Mouse (Mus musculus): ENCODE results near the gene Scamp3. TPM values are rescaled to one million over a fixed set of nuclear protein-coding genes. Genes with fewer than 3 reads are reported as not detected.

Scamp3 gene
- polyA plus RNA-seq, 1 experiment from 2014 or later = 98.9 TPM

- Histone ChIP-seq H3K9me3 (ENCODE audit: low read depth, low read length) (no peaks in the 10 kb centered on the region), H3K27ac (ENCODE audit: low read depth) (peak overlapping the region; percentile 15; the same call in 1 of the 2 replicates), H3K4me3 (ENCODE audit: low read depth, low read length) (peak overlapping the region; percentile 45), H3K4me1 (ENCODE audit: insufficient read depth) (peaks cover 12% of the 10 kb centered on the region; the same call in 1 of the 2 replicates), H3K27me3 (ENCODE audit: insufficient read depth, low read length) (no peaks in the 10 kb centered on the region), H3K36me3 (ENCODE audit: insufficient read depth) (peaks cover 10% of the 10 kb centered on the region; the same call in 1 of the 2 replicates), H3K9ac (peak overlapping the region; percentile 48; the same call in 1 of the 2 replicates), H3K4me2 (peak overlapping the region; percentile 86)
- no peak for TF ChIP-seq CTCF (IDR thresholded peaks at IDR 0.05; ENCODE audit: low read depth)
- 48% methylated on average over 4 of the region's 4 CpGs for WGBS
- ATAC-seq (ENCODE audit: insufficient read depth) (no peak), DNase-seq (peak; percentile 60)
These were observed 48.6 kb downstream of the Scamp3 start for GRCm38 (mm10) chr3:89225918-89226317.

DNA sequence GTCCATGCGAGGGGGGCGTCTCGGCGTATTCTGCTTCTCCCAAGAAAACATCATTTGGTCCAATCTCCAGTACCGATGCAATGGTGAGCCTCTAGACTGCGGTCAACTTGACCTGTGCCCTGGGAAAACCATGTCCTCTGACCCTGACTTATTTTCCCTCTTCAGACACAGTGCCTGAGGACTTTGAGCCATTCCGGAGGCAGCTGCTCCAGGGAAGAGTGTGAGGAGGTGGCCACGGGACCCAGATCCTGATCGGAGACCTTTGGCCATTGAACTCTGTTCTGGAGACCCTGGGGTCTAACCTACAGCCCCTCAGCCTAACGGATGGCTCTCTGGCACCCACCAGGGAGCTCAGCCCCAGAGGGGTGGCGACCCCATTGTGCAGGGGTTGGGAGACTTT is 49.1 kb downstream of the Scamp3 start:
- Histone ChIP-seq H3K27ac (ENCODE audit: low read depth) (no peak overlapping the region; the same call in 1 of the 2 replicates), H3K4me1 (ENCODE audit: insufficient read depth) (peaks cover 12% of the 10 kb centered on the region; the same call in 1 of the 2 replicates), H3K36me3 (ENCODE audit: insufficient read depth) (peaks cover 10% of the 10 kb centered on the region; the same call in 1 of the 2 replicates), H3K9me3 (ENCODE audit: low read depth, low read length) (no peaks in the 10 kb centered on the region), H3K4me2 (peak overlapping the region; percentile 86), H3K4me3 (ENCODE audit: low read depth, low read length) (peak overlapping the region; percentile 45), H3K27me3 (ENCODE audit: insufficient read depth, low read length) (no peaks in the 10 kb centered on the region), H3K9ac (peak overlapping the region; percentile 48)
- WGBS = 37% methylated on average over 11 of the region's 11 CpGs
- no peak for TF ChIP-seq CTCF (IDR thresholded peaks at IDR 0.05; ENCODE audit: low read depth)
- no peak for ATAC-seq (ENCODE audit: insufficient read depth)
- DNase-seq = no peak

DNA sequence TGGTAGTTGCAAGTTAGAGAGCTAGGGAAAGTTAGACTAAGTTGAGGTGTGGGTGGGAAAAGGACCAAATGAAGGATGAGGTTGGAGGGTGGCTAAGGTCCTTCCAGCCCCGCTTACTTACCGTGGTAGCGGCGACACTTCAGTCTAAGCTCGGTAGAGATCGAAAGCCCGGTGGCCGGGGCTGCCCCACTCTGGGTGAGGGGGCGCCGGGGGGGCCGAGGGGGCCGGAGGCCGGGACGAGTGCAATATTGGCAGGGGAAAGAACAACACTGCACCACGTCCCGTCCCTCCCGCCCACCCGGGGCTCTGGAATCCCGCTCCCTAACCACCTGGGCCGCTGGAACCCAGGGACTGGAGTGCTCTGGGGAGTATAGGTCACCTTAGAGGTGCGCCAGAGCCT is 49.6 kb downstream of the Scamp3 start, which contains the start of gene Mtx1:
Gene Mtx1, minus strand, starts transcription at position 189 of the 400 bp plus-strand sequence.
- Histone ChIP-seq H3K9ac (peak within 1 kb of the TSS; percentile 48), H3K27ac (ENCODE audit: low read depth) (peak within 1 kb of the TSS; percentile 81), H3K4me2 (peak within 1 kb of the TSS; percentile 86), H3K4me1 (ENCODE audit: insufficient read depth) (peaks cover 15% of the 10 kb centered on the region; the same call in 1 of the 2 replicates), H3K36me3 (ENCODE audit: insufficient read depth) (peaks cover 7% of the 10 kb centered on the region; the same call in 1 of the 2 replicates), H3K9me3 (ENCODE audit: low read depth, low read length) (no peaks in the 10 kb centered on the region), H3K27me3 (ENCODE audit: insufficient read depth, low read length) (no peaks in the 10 kb centered on the region), H3K4me3 (ENCODE audit: low read depth, low read length) (peak within 1 kb of the TSS; percentile 45)
- TF ChIP-seq CTCF (IDR thresholded peaks at IDR 0.05; ENCODE audit: low read depth) = no peak
- WGBS = 3% methylated on average over 21 of the region's 21 CpGs
- peak; percentile 18; the same call in 1 of the 2 replicates for ATAC-seq (ENCODE audit: insufficient read depth)
- DNase-seq = no peak

DNA sequence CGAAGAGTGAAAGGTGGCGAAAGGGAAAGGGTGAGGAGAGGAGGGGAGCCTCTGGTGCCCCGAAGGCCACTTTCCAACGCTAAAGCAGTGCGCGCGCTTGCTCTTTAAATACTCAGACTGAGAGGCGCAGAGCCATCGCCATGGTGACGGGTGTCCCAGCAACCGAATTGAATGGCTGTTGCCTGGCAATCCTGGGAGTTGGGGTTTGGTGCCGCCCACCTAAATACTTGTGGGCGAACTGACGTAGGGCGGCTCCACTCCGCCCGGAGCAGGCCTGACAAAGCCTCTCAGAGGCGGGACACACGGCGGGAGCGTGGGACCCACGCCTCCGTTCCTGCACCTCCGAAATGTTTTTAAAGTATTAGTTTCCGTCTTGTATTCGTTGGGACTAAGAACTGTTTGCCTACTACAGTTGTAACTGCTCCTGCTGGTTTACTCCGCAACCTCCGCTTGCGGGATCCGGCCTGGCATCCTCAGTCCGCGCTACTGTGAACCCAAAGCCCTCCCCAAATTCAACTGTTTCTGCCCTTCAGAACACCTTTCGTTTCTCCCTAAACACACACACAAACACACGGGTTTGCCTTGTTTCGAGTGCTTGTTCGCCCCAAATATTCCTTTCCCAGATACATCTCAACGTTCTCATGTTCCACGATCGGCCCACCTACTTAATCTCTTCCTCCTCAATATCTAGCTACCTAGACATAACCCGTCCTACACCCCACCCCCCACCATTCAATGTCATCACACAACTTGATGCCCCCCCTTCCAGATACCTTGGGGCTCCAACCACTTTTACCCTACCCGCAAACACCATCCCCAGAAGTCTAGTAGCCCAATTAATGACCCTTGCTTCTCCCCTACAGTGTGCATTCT is 50.3 kb downstream of the Scamp3 start:
- peak overlapping the region; percentile 81 for H3K27ac ChIP-seq (ENCODE audit: low read depth)
- DNase-seq (peak; percentile 95), ATAC-seq (ENCODE audit: insufficient read depth) (peak; percentile 85)
- H3K4me3 ChIP-seq (ENCODE audit: low read depth, low read length) = peak overlapping the region; percentile 45
- WGBS = 3% methylated on average over 41 of the region's 41 CpGs
- peaks cover 16% of the 10 kb centered on the region; the same call in 1 of the 2 replicates for H3K4me1 ChIP-seq (ENCODE audit: insufficient read depth)
- no peak for TF ChIP-seq CTCF (IDR thresholded peaks at IDR 0.05; ENCODE audit: low read depth)
- no peaks in the 10 kb centered on the region for H3K27me3 ChIP-seq (ENCODE audit: insufficient read depth, low read length)
- H3K4me2 ChIP-seq = peak overlapping the region; percentile 86
- peaks cover 7% of the 10 kb centered on the region; the same call in 1 of the 2 replicates for H3K36me3 ChIP-seq (ENCODE audit: insufficient read depth)
- peak overlapping the region; percentile 48 for H3K9ac ChIP-seq
- no peaks in the 10 kb centered on the region for H3K9me3 ChIP-seq (ENCODE audit: low read depth, low read length)

DNA sequence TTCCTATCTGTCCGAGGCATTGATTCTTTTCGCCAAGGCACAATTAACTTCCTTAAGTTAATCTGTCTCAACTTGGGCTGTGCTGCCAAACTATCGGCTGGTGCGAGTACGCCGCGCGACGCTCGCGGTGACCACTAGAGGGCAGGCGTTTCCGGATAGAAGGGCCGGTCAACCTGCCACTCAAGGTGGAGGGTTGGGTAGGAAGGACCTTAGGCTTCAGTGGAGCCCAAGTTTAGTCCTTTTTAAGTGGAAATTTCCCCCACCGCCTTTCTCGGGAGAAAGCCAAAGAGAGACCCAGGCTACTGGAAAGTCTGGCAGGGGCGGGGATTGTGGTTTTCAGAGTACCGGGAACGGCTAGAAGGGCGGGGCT is 50.9 kb downstream of the Scamp3 start:
- peak; percentile 95 for DNase-seq
- under 1% methylated on average over 20 of the region's 20 CpGs for WGBS
- Histone ChIP-seq H3K4me3 (ENCODE audit: low read depth, low read length) (peak overlapping the region; percentile 45), H3K27ac (ENCODE audit: low read depth) (peak overlapping the region; percentile 81), H3K9ac (peak overlapping the region; percentile 48), H3K27me3 (ENCODE audit: insufficient read depth, low read length) (no peaks in the 10 kb centered on the region), H3K9me3 (ENCODE audit: low read depth, low read length) (no peaks in the 10 kb centered on the region), H3K4me1 (ENCODE audit: insufficient read depth) (peaks cover 19% of the 10 kb centered on the region), H3K4me2 (peak overlapping the region; percentile 86), H3K36me3 (ENCODE audit: insufficient read depth) (peaks cover 7% of the 10 kb centered on the region; the same call in 1 of the 2 replicates)
- TF ChIP-seq CTCF (IDR thresholded peaks at IDR 0.05; ENCODE audit: low read depth) = peak; percentile 97
- ATAC-seq (ENCODE audit: insufficient read depth) = peak; percentile 48

GRCm38 (mm10) chr3:89228836-89229235 is 51.6 kb downstream of the Scamp3 start, which contains the start of gene Muc1:
TSS of gene Muc1 (plus strand) at chr3:89229057.
- peak within 1 kb of the TSS; percentile 86 for H3K4me2 ChIP-seq
- peaks cover 5% of the 10 kb centered on the region; the same call in 1 of the 2 replicates for H3K36me3 ChIP-seq (ENCODE audit: insufficient read depth)
- H3K4me3 ChIP-seq (ENCODE audit: low read depth, low read length) = peak within 1 kb of the TSS; percentile 45
- peaks cover 25% of the 10 kb centered on the region for H3K4me1 ChIP-seq (ENCODE audit: insufficient read depth)
- 17% methylated on average over 10 of the region's 10 CpGs for WGBS
- ATAC-seq (ENCODE audit: insufficient read depth) = 0 out of 2 replicates have a peak, but pooled peaks have one; percentile 5
- H3K9ac ChIP-seq = peak within 1 kb of the TSS; percentile 48
- no peaks in the 10 kb centered on the region for H3K27me3 ChIP-seq (ENCODE audit: insufficient read depth, low read length)
- no peaks in the 10 kb centered on the region for H3K9me3 ChIP-seq (ENCODE audit: low read depth, low read length)
- TF ChIP-seq CTCF (IDR thresholded peaks at IDR 0.05; ENCODE audit: low read depth) = no peak
- peak; percentile 23 for DNase-seq
- H3K27ac ChIP-seq (ENCODE audit: low read depth) = peak within 1 kb of the TSS; percentile 81

DNA sequence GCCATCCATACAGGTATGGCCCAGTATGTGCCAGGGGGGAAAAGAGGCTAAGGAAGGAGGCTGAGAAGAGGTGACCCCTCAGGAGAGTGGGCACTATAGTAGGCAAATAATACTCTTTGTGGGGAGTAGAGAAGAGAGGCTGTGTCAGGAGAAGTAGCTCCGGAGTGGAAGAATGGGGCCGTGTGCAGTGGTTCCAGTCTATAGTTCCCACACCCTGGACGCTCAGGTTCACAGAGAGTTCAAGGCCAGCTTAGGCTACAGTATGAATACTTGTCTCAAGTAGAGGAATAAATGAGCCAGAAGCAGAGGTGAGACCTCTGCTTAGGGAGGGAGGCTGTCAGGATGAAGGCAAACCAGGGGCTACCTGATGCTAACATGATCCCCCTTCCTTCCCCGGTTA is 52.0 kb downstream of the Scamp3 start:
- Histone ChIP-seq H3K4me1 (ENCODE audit: insufficient read depth) (peaks cover 26% of the 10 kb centered on the region), H3K4me2 (peak overlapping the region; percentile 86), H3K27me3 (ENCODE audit: insufficient read depth, low read length) (no peaks in the 10 kb centered on the region), H3K9me3 (ENCODE audit: low read depth, low read length) (no peaks in the 10 kb centered on the region), H3K9ac (no peak overlapping the region), H3K4me3 (ENCODE audit: low read depth, low read length) (peak overlapping the region; percentile 14), H3K27ac (ENCODE audit: low read depth) (peak overlapping the region; percentile 81; the same call in 1 of the 2 replicates), H3K36me3 (ENCODE audit: insufficient read depth) (peaks cover 3% of the 10 kb centered on the region; the same call in 1 of the 2 replicates)
- no peak for TF ChIP-seq CTCF (IDR thresholded peaks at IDR 0.05; ENCODE audit: low read depth)
- 43% methylated on average over 4 of the region's 4 CpGs for WGBS
- peak; percentile 57 for DNase-seq
- no peak for ATAC-seq (ENCODE audit: insufficient read depth)

All from lung, embryonic 14.5 days (tissue).